Mouse (Mus musculus) hindbrain, embryonic 16.5 days (tissue): ENCODE results near the gene Calm3. TPM values are rescaled to one million over a fixed set of nuclear protein-coding genes. Genes with fewer than 3 reads are reported as not detected.

Experiments used
- polyA plus RNA-seq: library from polyadenylated mRNA; unstranded; fragments of >200 nt; fragmentation: Nextera tagmentation; extraction: Ambion mirVana; gene quantifications from 2 replicates; pipeline ENCODE4 v1.2.1, GENCODE M21; 2015

Gene Calm3
- polyA plus RNA-seq, 1 experiment from 2014 or later: 442 TPM

Other genes with a start within 250 kb of the Calm3 start
- not detected in 2 replicates for gene Ceacam15, start 248.4 kb downstream of the Calm3 start, polyA plus RNA-seq
- 0.33 and 0.51 TPM in 2 replicates for gene Ceacam9, start 202.2 kb downstream of the Calm3 start, polyA plus RNA-seq
- 447 and 505 TPM in 2 replicates for gene Ap2s1, start 185.7 kb downstream of the Calm3 start, polyA plus RNA-seq
- 9.6 and 11.5 TPM in 2 replicates for gene Slc1a5, start 142.8 kb downstream of the Calm3 start, polyA plus RNA-seq
- 159 and 170 TPM in 2 replicates for gene Strn4, start 108.2 kb downstream of the Calm3 start, polyA plus RNA-seq
- 46.9 and 48.4 TPM in 2 replicates for gene Fkrp, start 107.4 kb downstream of the Calm3 start, polyA plus RNA-seq
- 5.2 and 6.5 TPM in 2 replicates for gene Prkd2, start 81.2 kb downstream of the Calm3 start, polyA plus RNA-seq
- 2.9 and 3.5 TPM in 2 replicates for gene Dact3, start 48.8 kb downstream of the Calm3 start, polyA plus RNA-seq
- 1.5 and 1.6 TPM in 2 replicates for gene Gng8, start 32.3 kb downstream of the Calm3 start, polyA plus RNA-seq
- 0.14 and 0.26 TPM in 2 replicates for gene Ptgir, start 17.6 kb downstream of the Calm3 start, polyA plus RNA-seq
- 143 and 146 TPM in 2 replicates for gene Pnmal2, start 20.6 kb upstream of the Calm3 start, polyA plus RNA-seq
- gene Pnmal1, start 35.6 kb upstream of the Calm3 start, polyA plus RNA-seq: 57.4 and 58.3 TPM in 2 replicates
- 5.7 and 7.4 TPM in 2 replicates for gene Gm42372, start 59.0 kb upstream of the Calm3 start, polyA plus RNA-seq
- 7.9 and 9.9 TPM in 2 replicates for gene Ccdc8, start 68.6 kb upstream of the Calm3 start, polyA plus RNA-seq
- 132 and 138 TPM in 2 replicates for gene Ppp5c, start 103.8 kb upstream of the Calm3 start, polyA plus RNA-seq
- gene Hif3a, start 138.3 kb upstream of the Calm3 start, polyA plus RNA-seq: 6.9 and 8.9 TPM in 2 replicates
- gene Psg16, start 149.9 kb upstream of the Calm3 start, polyA plus RNA-seq: 5.0 and 5.6 TPM in 2 replicates
- gene Ceacam3, start 226.2 kb upstream of the Calm3 start, polyA plus RNA-seq: 0.06 TPM in 1 of 2 replicates, not detected in the other